Mouse (Mus musculus) hindbrain, embryonic 11.5 days (tissue): Measurements from ENCODE around the gene Nudt17. TPM values are rescaled to one million over a fixed set of nuclear protein-coding genes. Genes with fewer than 3 reads are reported as not detected.
"Not testable (repeated sequence)": the region's sequence is repeated elsewhere in the genome, so short reads cannot be mapped to it uniquely, and the experiment has no call there.

ENCODE experiments used
- ATAC-seq: fragments of 200-750 bp; cut with Nextera tagmentation; 2 replicates; pipeline ENCODE4 v1.8.0; 2017; ENCODE audit warnings: mild to moderate bottlenecking, moderate TSS enrichment, moderate library complexity; ENCODE audit not compliant: low FRiP score
- DNase-seq: peaks from one replicate; pipeline ENCODE4 v3.0.0-alpha.2; 2015; ENCODE audit warnings: low spot score
- H3K27ac ChIP-seq: fragments of 300-500 bp; sonication (generic); 2 replicates; pipeline ENCODE4 v1.5.1; 2014; ENCODE audit warnings: mild to moderate bottlenecking, low read depth, low read length
- H3K27me3 ChIP-seq: fragments of 300-500 bp; sonication (generic); 2 replicates; pipeline ENCODE4 v1.6.1; 2014; ENCODE audit warnings: mild to moderate bottlenecking, low read length, moderate library complexity, mixed read lengths; ENCODE audit not compliant: control insufficient read depth, insufficient read depth
- H3K36me3 ChIP-seq: fragments of 300-500 bp; sonication (generic); 2 replicates; pipeline ENCODE4 v1.6.1; 2014; ENCODE audit warnings: mild to moderate bottlenecking, low read length, moderate library complexity, mixed read lengths; ENCODE audit not compliant: control insufficient read depth, insufficient read depth
- H3K4me1 ChIP-seq: fragments of 300-500 bp; sonication (generic); replicated peaks from 2 replicates; pipeline ENCODE4 v1.6.1; 2014; ENCODE audit warnings: low read length, mixed read lengths; ENCODE audit not compliant: control insufficient read depth, insufficient read depth
- H3K4me2 ChIP-seq: fragments of 300-500 bp; sonication (generic); replicated peaks from 2 replicates; pipeline ENCODE4 v1.6.1; 2014; ENCODE audit warnings: mild to moderate bottlenecking, low read depth, low read length
- H3K4me3 ChIP-seq: fragments of 300-500 bp; sonication (generic); 2 replicates; pipeline ENCODE4 v1.5.1; 2014; ENCODE audit warnings: low read depth, low read length
- H3K9ac ChIP-seq: fragments of 300-500 bp; sonication (generic); 2 replicates; pipeline ENCODE4 v1.6.1; 2014; ENCODE audit warnings: low read depth, low read length
- H3K9me3 ChIP-seq: fragments of 300-500 bp; sonication (generic); 2 replicates; pipeline ENCODE4 v1.6.1; 2016; ENCODE audit warnings: low read length; ENCODE audit not compliant: control insufficient read depth
- WGBS: fragments of 180-500 bp; shearing (Covaris S2); extraction: QIAGEN DNeasy Blood & Tissue Kit; methylation state at CpG from one replicate; pipeline ENCODE4 v1.1.7; 2014; 5-methylcytosine and 5-hydroxymethylcytosine counted together
- polyA plus RNA-seq: library from polyadenylated mRNA; unstranded; fragments of >200 nt; fragmentation: Nextera tagmentation; extraction: Ambion mirVana; gene quantifications from 2 replicates; pipeline ENCODE4 v1.2.1, GENCODE M21; 2014

The Nudt17 gene
- 12.8 and 14.4 TPM in 2 replicates for polyA plus RNA-seq

- peak; percentile 89 for ATAC-seq
- H3K36me3 ChIP-seq, result 0 out of 2 replicates have a peak, but pooled peaks cover 4% of the 10 kb centered on the region
- peak within 1 kb of the TSS; percentile 43 for H3K4me3 ChIP-seq
- no peak within 1 kb of the TSS for H3K27ac ChIP-seq
- 6% methylated on average over 42 of the region's 42 CpGs for WGBS
- peak within 1 kb of the TSS; percentile 89 for H3K4me2 ChIP-seq
- peak; percentile 92 for DNase-seq
- H3K27me3 ChIP-seq, result no peaks in the 10 kb centered on the region
- peak within 1 kb of the TSS; percentile 77 for H3K9ac ChIP-seq
- no peaks in the 10 kb centered on the region for H3K4me1 ChIP-seq
- H3K9me3 ChIP-seq, result no peaks in the 10 kb centered on the region
These were observed at the start of gene Nudt17 for GRCm38 (mm10) chr3:96707903-96708683. Gene Nudt17, minus strand, starts transcription at chr3:96708562.

GRCm38 (mm10) chr3:96757691-96758090 lies 49.3 kb upstream of the Nudt17 start:
- no peak overlapping the region for H3K4me2 ChIP-seq
- DNase-seq (no peak), ATAC-seq (no peak)
- H3K9ac ChIP-seq, result no peak overlapping the region
- WGBS, result 56% methylated on average over 7 of the region's 7 CpGs
- no peaks in the 10 kb centered on the region for H3K36me3 ChIP-seq
- H3K27me3 ChIP-seq, result no peaks in the 10 kb centered on the region
- H3K4me3 ChIP-seq, result no peak overlapping the region
- H3K9me3 ChIP-seq, result no peaks in the 10 kb centered on the region
- no peak overlapping the region for H3K27ac ChIP-seq
- no peaks in the 10 kb centered on the region for H3K4me1 ChIP-seq

- Histone ChIP-seq H3K4me3 (no peak overlapping the region), H3K27ac (no peak overlapping the region), H3K9me3 (no peaks in the 10 kb centered on the region), H3K9ac (no peak overlapping the region), H3K4me1 (no peaks in the 10 kb centered on the region), H3K4me2 (no peak overlapping the region), H3K36me3 (no peaks in the 10 kb centered on the region), H3K27me3 (no peaks in the 10 kb centered on the region)
- no peak for DNase-seq
- no peak for ATAC-seq
- WGBS, result 100% methylated on average over 1 of the region's 1 CpGs
These were observed 47.6 kb upstream of the Nudt17 start for GRCm38 (mm10) chr3:96755935-96756334.

- no peak overlapping the region for H3K27ac ChIP-seq
- no peaks in the 10 kb centered on the region for H3K27me3 ChIP-seq
- WGBS, result 100% methylated on average over 1 of the region's 1 CpGs
- no peak overlapping the region for H3K4me3 ChIP-seq
- H3K4me1 ChIP-seq, result no peaks in the 10 kb centered on the region
- H3K9me3 ChIP-seq, result no peaks in the 10 kb centered on the region
- ATAC-seq (no peak), DNase-seq (no peak)
- no peak overlapping the region for H3K9ac ChIP-seq
- H3K4me2 ChIP-seq, result no peak overlapping the region
- H3K36me3 ChIP-seq, result no peaks in the 10 kb centered on the region
These were observed 38.5 kb upstream of the Nudt17 start for GRCm38 (mm10) chr3:96746829-96747228.

- no peak overlapping the region for H3K4me3 ChIP-seq
- DNase-seq, result no peak
- 98% methylated on average over 3 of the region's 3 CpGs for WGBS
- H3K9me3 ChIP-seq, result no peaks in the 10 kb centered on the region
- no peak overlapping the region for H3K4me2 ChIP-seq
- H3K4me1 ChIP-seq, result no peaks in the 10 kb centered on the region
- H3K27me3 ChIP-seq, result no peaks in the 10 kb centered on the region
- no peak overlapping the region for H3K9ac ChIP-seq
- ATAC-seq, result no peak
- no peaks in the 10 kb centered on the region for H3K36me3 ChIP-seq
- H3K27ac ChIP-seq, result no peak overlapping the region
These were observed 36.0 kb upstream of the Nudt17 start for GRCm38 (mm10) chr3:96744348-96744747.

- not testable (repeated sequence) for H3K4me3 ChIP-seq, DNase-seq, H3K27me3 ChIP-seq, H3K36me3 ChIP-seq, H3K9me3 ChIP-seq, ATAC-seq, H3K4me2 ChIP-seq, H3K4me1 ChIP-seq, H3K27ac ChIP-seq, H3K9ac ChIP-seq
These were observed 31.9 kb upstream of the Nudt17 start for GRCm38 (mm10) chr3:96740279-96740678.

GRCm38 (mm10) chr3:96737995-96738394 lies 29.6 kb upstream of the Nudt17 start:
- Histone ChIP-seq H3K36me3 (no peaks in the 10 kb centered on the region), H3K4me3 (no peak overlapping the region), H3K27me3 (no peaks in the 10 kb centered on the region), H3K4me1 (no peaks in the 10 kb centered on the region), H3K27ac (no peak overlapping the region), H3K9me3 (no peaks in the 10 kb centered on the region), H3K4me2 (no peak overlapping the region), H3K9ac (no peak overlapping the region)
- ATAC-seq, result no peak
- 96% methylated on average over 1 of the region's 1 CpGs for WGBS
- no peak for DNase-seq

GRCm38 (mm10) chr3:96737013-96737740 lies 28.8 kb upstream of the Nudt17 start:
- Histone ChIP-seq H3K4me3 (no peak overlapping the region), H3K27me3 (no peaks in the 10 kb centered on the region), H3K36me3 (no peaks in the 10 kb centered on the region), H3K9me3 (no peaks in the 10 kb centered on the region), H3K27ac (no peak overlapping the region), H3K9ac (no peak overlapping the region), H3K4me2 (no peak overlapping the region), H3K4me1 (no peaks in the 10 kb centered on the region)
- DNase-seq, result no peak
- ATAC-seq, result no peak
- WGBS, result 50% methylated on average over 1 of the region's 1 CpGs

- no peak overlapping the region for H3K9ac ChIP-seq
- no peaks in the 10 kb centered on the region for H3K36me3 ChIP-seq
- no peaks in the 10 kb centered on the region for H3K27me3 ChIP-seq
- WGBS, result 70% methylated on average over 2 of the region's 2 CpGs
- no peak for ATAC-seq
- no peak for DNase-seq
- no peak overlapping the region for H3K4me2 ChIP-seq
- H3K4me3 ChIP-seq, result no peak overlapping the region
- H3K27ac ChIP-seq, result no peak overlapping the region
- no peaks in the 10 kb centered on the region for H3K4me1 ChIP-seq
- no peaks in the 10 kb centered on the region for H3K9me3 ChIP-seq
These were observed 26.8 kb upstream of the Nudt17 start for GRCm38 (mm10) chr3:96735200-96735599.
